Mouse (Mus musculus) spleen, adult 2 months (tissue): ENCODE data around the gene Stard10. TPM values are rescaled to one million over a fixed set of nuclear protein-coding genes. Genes with fewer than 3 reads are reported as not detected.

Experiments used
- DNase-seq, 2 experiments: peaks; one replicate each; pipeline versions ENCODE4 v3.0.0 to v3.0.0-alpha.2; 2012 to 2021; ENCODE audit warnings: low spot score in 2 of 2, low read depth in 1 of 2
- H3K27ac ChIP-seq: fragments of 200-500 bp; 2 replicates; pipeline ENCODE4 v1.5.1; 2012; ENCODE audit warnings: low read length, inconsistent platforms; ENCODE audit not compliant: insufficient read depth
- H3K27me3 ChIP-seq: fragments of 200-500 bp; 2 replicates; pipeline ENCODE4 v1.6.1; 2012; ENCODE audit warnings: mild to moderate bottlenecking, moderate library complexity, low read length, inconsistent platforms; ENCODE audit not compliant: control insufficient read depth, insufficient read depth
- H3K36me3 ChIP-seq: fragments of 200-500 bp; 2 replicates; pipeline ENCODE4 v1.6.1; 2012; ENCODE audit warnings: mild to moderate bottlenecking, low read length, inconsistent platforms; ENCODE audit not compliant: control insufficient read depth, insufficient read depth
- H3K4me1 ChIP-seq: fragments of 200-500 bp; 2 replicates; pipeline ENCODE4 v1.6.1; 2011; ENCODE audit warnings: inconsistent platforms; ENCODE audit not compliant: control insufficient read depth, insufficient read depth, insufficient read length
- H3K4me3 ChIP-seq: fragments of 200-500 bp; 2 replicates; pipeline ENCODE4 v1.5.1; 2011; ENCODE audit warnings: mild to moderate bottlenecking, inconsistent platforms; ENCODE audit not compliant: insufficient read depth, insufficient read length; ENCODE audit errors: extremely low read depth
- CTCF ChIP-seq: fragments of 200-500 bp; IDR thresholded peaks from 2 replicates; pipeline ENCODE4 v1.5.1; 2011; ENCODE audit warnings: mild to moderate bottlenecking, inconsistent platforms; ENCODE audit not compliant: insufficient read depth, insufficient read length, insufficient replicate concordance; ENCODE audit errors: extremely low read depth
- POLR2A ChIP-seq: fragments of 200-500 bp; IDR thresholded peaks from 2 replicates; pipeline ENCODE4 v1.6.1; 2011; ENCODE audit warnings: low read depth, low read length, inconsistent platforms
- WGBS: fragments of 180-500 bp; shearing (Covaris S2); methylation state at CpG from one replicate; pipeline ENCODE4 v1.1.7; 2018; 5-methylcytosine and 5-hydroxymethylcytosine counted together
- polyA plus RNA-seq: library from polyadenylated mRNA; depleted of rRNA; stranded (reverse); fragments of >200 nt; gene quantifications from 2 replicates; pipeline ENCODE4 v1.2.3, GENCODE M21; 2012

Gene Stard10
- polyA plus RNA-seq, 1 experiment, result 29.3 TPM

- Histone ChIP-seq H3K4me1 (peaks cover 17% of the 10 kb centered on the region), H3K4me3 (no peak overlapping the region), H3K36me3 (peaks cover 25% of the 10 kb centered on the region), H3K27me3 (no peaks in the 10 kb centered on the region), H3K27ac (no peak overlapping the region)
- DNase-seq, result no peak
- no peak for TF ChIP-seq CTCF
- no peak for TF ChIP-seq POLR2A
Measured at GRCm38 (mm10) chr7:101374155-101374554, 57.3 kb downstream of the Stard10 start.

- DNase-seq, result no peak
- Histone ChIP-seq H3K36me3 (peaks cover 20% of the 10 kb centered on the region), H3K27me3 (no peaks in the 10 kb centered on the region), H3K4me3 (no peak overlapping the region), H3K4me1 (peaks cover 22% of the 10 kb centered on the region), H3K27ac (peak overlapping the region; percentile 79)
- TF ChIP-seq POLR2A (no peak), CTCF (no peak)
- 90% methylated on average over 10 of the region's 10 CpGs for WGBS
Measured at GRCm38 (mm10) chr7:101376701-101377340, 59.9 kb downstream of the Stard10 start.

DNA sequence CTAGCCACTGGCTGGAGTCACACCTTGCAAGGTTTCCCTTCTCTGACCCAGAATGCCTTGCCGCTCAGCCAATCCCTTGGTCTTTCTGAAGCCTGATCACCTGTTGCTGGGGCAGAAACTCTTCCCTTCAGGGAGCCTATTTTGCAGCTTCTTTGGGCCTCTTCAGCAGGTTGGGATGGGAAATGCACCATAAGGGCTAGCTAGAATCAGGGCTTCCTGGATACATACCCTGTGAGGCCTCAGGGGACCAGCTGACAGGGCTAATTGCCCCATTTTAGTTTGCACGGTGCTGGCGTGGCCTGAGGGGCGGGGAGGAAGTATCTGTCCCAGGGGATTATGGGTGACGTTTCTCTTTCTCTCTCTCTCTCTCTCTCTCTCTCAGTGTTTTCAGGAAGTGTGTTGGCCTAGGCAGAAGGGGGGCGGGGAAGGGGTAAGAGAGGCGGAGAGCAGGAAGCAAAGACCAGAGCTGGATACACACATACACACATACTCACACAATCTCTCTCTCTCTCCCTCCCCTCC lies 60.9 kb downstream of the Stard10 start:
- WGBS, result 3% methylated on average over 7 of the region's 7 CpGs
- H3K27ac ChIP-seq, result peak overlapping the region; percentile 86
- no peaks in the 10 kb centered on the region for H3K27me3 ChIP-seq
- no peak for TF ChIP-seq POLR2A
- TF ChIP-seq CTCF, result no peak
- peaks cover 20% of the 10 kb centered on the region for H3K36me3 ChIP-seq
- peak; percentile 88 to 94 for DNase-seq
- peak overlapping the region; percentile 50 for H3K4me3 ChIP-seq
- peaks cover 25% of the 10 kb centered on the region for H3K4me1 ChIP-seq

DNA sequence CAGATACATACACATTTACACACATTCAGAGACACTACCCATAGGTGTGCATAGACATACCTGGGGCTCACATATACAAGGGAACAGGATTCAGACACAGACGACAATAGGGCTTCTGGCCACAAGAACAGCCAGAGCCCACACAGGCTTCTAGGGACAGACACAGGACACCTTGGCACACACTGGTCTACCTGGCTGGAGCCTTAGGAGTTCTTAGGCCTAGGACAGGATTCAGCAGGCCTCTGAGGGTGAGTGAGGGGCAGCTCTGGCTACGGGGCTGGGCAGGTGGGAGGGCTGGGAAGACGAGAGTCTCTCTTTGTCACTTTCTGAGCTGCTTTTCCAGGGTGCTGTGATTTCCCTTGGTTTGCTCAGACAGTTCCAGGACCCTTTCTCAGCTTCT lies 61.4 kb downstream of the Stard10 start:
- Histone ChIP-seq H3K4me3 (peak overlapping the region; percentile 45), H3K36me3 (peaks cover 15% of the 10 kb centered on the region; the same call in 1 of the 2 replicates), H3K27ac (peak overlapping the region; percentile 86)

DNA sequence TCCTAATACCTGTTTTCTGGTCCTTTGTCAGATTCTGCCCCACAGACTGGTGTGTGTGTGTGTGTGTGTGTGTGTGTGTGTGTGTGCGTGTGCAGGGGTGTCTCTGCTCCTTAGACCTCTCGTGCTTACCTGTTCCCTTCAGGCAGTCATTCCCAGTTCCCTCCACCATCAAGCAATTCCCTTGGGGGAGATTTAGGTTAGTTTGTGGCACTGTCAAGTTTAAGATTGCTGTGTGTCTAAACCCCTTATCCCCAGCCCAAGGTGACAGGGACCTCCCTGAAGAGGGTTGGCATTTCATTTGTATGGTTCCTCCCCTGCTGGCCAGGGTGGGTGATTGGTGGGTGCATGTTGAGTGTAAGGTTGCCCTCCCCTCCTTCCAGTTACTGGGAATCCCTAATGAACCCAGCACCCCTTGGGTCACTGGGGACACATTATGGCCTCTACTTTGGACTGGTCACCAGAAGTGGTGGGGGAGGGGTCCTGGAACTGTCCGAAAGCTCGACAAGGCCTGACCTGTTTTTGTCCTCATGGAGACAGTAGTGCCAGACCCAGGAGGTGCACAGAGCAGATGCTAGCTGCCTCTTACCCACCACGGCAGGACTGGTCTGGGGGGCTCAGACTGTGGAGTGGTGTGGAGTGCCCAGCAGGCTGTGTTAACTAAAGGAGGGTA lies 62.0 kb downstream of the Stard10 start:
- TF ChIP-seq POLR2A, result no peak
- no peak for TF ChIP-seq CTCF
- WGBS, result 47% methylated on average over 5 of the region's 5 CpGs

More for the DNA sequence above, 61.4 kb downstream of the Stard10 start:
- 36% methylated on average over 3 of the region's 3 CpGs for WGBS
- no peak for TF ChIP-seq CTCF
- TF ChIP-seq POLR2A, result no peak
- peaks cover 25% of the 10 kb centered on the region for H3K4me1 ChIP-seq
- no peak for DNase-seq
- H3K27me3 ChIP-seq, result no peaks in the 10 kb centered on the region

GRCm38 (mm10) chr7:101379732-101380131 lies 62.8 kb downstream of the Stard10 start:
- Histone ChIP-seq H3K27me3 (no peaks in the 10 kb centered on the region), H3K27ac (peak overlapping the region; percentile 47), H3K4me3 (no peak overlapping the region), H3K4me1 (peaks cover 28% of the 10 kb centered on the region), H3K36me3 (peaks cover 8% of the 10 kb centered on the region; the same call in 1 of the 2 replicates)
- no peak for DNase-seq
- WGBS, result 59% methylated on average over 2 of the region's 2 CpGs
- TF ChIP-seq POLR2A, result no peak
- no peak for TF ChIP-seq CTCF

More for the DNA sequence above, 62.0 kb downstream of the Stard10 start:
- H3K27ac ChIP-seq, result peak overlapping the region; percentile 47
- peaks cover 10% of the 10 kb centered on the region; the same call in 1 of the 2 replicates for H3K36me3 ChIP-seq
- no peaks in the 10 kb centered on the region for H3K27me3 ChIP-seq
- H3K4me3 ChIP-seq, result no peak overlapping the region; the same call in 1 of the 2 replicates
- peaks cover 25% of the 10 kb centered on the region for H3K4me1 ChIP-seq
- no peak for DNase-seq
